Mouse (Mus musculus) cortical plate, adult 2 months (tissue): Measurements from ENCODE around the gene Sepsecs.

Source experiments
- CTCF ChIP-seq: fragments of 200-500 bp; IDR thresholded peaks from 2 replicates; pipeline ENCODE4 v1.5.1; 2011; ENCODE audit warnings: mild to moderate bottlenecking, control low read depth, low read length; ENCODE audit not compliant: insufficient read depth; ENCODE audit errors: extremely low read depth
- POLR2A ChIP-seq: fragments of 200-500 bp; IDR thresholded peaks from 2 replicates; pipeline ENCODE4 v1.6.1; 2011; ENCODE audit warnings: mild to moderate bottlenecking, low read length, control low read depth; ENCODE audit not compliant: insufficient read depth; ENCODE audit errors: extremely low read depth

GRCm38 (mm10) chr5:52638006-52638405 is 31.5 kb downstream of the Sepsecs start:
- no peak for TF ChIP-seq CTCF
- no peak for TF ChIP-seq POLR2A
